Mouse (Mus musculus): Measurements from ENCODE around the gene Agbl4.

Agbl4 gene

GRCm38 (mm10) chr4:111664146-111664545 is 1266.7 kb downstream of the Agbl4 start:
- peak; percentile 21 to 36 for DNase-seq (ENCODE audit: low spot score in 2 of 2)

DNA sequence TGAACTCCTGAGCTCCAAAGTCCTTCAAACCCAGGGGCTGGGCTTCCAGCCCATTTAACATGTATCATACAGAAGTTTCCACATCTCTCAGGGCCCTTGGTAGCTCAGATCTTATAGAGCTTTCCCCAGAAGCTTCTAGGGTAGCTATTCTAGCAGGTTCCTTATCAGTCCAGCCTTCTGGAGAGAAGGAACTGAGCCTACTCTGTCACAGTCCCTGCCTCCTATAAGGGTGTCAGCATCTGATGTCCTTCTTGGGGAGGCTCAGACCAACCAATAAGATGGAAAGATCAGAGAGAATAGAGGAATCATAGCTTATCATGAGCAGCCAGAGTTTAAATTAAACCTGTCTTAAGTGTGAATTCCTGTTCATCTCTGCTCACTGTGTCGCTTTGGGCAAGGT is 1269.3 kb downstream of the Agbl4 start:
- no peak for DNase-seq (ENCODE audit: low spot score in 2 of 2)

- no peak for DNase-seq (ENCODE audit: low spot score in 2 of 2)
Measured at GRCm38 (mm10) chr4:111669369-111669768, 1271.9 kb downstream of the Agbl4 start.

DNA sequence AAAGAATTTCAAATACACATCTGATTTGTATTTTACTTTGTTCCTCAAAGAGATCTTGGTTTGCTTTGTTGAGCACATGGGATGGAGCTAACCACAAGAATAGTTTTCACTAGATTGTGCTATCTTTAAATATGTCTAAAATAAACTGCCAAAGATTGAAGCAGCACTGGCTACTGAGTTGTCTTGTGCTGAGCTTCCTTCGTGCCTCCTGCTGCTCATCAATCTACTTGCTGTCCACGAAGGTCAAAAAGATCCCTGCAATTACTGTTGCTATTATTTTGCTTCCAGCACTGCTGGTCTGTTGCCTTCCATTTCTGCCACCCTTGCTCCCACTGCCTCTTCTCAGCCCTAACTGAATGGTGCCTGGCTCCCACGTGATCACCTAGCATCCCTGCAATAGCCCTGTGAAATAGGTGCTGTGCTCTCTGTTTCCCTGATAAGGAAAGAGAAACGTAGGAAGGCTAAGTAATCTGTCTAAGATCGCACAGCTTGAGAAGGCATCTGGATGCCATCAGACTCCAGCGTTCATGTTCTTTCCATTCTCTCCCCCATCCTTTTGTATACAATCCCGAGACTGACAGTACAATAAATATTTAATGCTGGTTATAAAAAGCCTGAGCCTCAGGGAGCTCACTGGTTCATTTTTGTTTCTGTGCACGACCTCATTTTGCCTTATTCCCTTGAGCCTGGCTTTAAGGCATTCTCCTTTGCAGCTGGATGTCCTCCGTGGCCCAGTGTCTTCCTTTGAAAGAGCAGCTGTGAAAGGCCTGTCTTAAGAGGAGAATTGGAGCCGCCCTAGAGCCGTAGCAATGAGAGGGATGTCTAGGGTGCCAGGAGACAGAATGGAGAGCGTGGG is 1273.3 kb downstream of the Agbl4 start:
- no peak for DNase-seq (ENCODE audit: low spot score in 2 of 2)

- DNase-seq (ENCODE audit: low spot score in 2 of 2) = no peak
Measured at GRCm38 (mm10) chr4:111671440-111671839, 1274.0 kb downstream of the Agbl4 start.

DNA sequence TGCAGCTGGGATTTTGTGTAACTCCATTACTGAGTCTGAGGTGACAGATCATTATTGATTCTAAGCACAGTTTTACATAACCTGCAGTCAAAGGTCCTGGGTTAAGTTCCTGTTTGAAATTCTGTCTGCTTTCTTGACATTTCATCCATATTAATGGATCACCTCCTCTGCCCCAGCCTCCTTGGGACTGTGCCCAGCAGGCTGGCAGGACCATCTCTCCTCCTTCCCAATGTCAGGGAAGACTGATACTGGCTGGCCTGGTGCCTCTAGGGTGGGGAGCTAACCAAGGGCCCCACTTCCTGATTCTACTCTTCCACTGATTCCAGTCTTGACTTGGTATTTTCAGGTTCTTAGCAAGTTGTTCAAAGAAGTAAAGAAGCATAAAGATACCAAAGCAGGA is 1276.4 kb downstream of the Agbl4 start:
- DNase-seq (ENCODE audit: low spot score in 2 of 2) = no peak

- no peak for DNase-seq (ENCODE audit: low spot score in 2 of 2)
Measured at GRCm38 (mm10) chr4:111681926-111682325, 1284.5 kb downstream of the Agbl4 start.

- no peak for DNase-seq (ENCODE audit: low spot score in 2 of 2)
Measured at GRCm38 (mm10) chr4:111682793-111683192, 1285.3 kb downstream of the Agbl4 start.

DNA sequence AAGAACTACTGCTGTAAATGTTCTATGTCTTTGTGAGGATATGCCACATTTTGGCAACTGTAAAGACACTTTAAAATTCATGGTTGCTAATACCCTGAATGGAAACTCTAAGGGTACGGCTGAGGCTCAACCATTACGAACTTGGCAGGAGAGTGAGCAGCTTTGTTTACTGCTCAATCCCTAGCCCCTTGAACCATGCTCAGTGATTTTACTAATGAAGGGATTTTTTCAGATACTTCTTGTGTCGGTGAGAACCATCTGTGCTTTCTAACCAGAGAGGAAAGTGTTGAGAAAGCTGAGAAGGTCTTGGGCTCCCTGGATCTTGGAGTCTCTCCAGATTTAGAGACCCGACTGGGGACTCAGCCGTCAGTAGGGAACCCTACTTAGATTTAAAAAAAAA is 1286.4 kb downstream of the Agbl4 start:
- DNase-seq (ENCODE audit: low spot score in 2 of 2) = no peak

DNA sequence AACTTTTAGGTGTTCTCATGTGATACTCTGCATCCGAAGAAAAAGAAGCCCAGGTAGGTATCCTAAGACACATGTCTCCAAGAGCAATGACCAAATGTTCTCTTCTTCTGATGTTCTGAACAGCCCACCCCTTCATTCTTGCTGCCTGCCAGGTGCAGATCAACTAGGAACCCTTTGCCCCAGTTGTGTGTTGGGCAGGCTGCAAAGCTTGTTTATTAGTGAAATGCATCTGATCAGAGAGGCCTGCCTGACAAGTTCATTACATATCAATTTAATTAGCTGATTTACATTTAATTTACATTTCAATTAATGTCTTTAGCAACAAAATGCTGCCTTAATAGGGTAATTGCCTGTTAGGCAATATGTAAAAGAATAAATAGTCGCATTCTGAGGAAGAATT is 1288.5 kb downstream of the Agbl4 start:
- no peak for DNase-seq (ENCODE audit: low spot score in 2 of 2)

GRCm38 (mm10) chr4:111686951-111687350 is 1289.5 kb downstream of the Agbl4 start:
- DNase-seq (ENCODE audit: low spot score in 2 of 2) = peak; percentile 15 to 45

DNA sequence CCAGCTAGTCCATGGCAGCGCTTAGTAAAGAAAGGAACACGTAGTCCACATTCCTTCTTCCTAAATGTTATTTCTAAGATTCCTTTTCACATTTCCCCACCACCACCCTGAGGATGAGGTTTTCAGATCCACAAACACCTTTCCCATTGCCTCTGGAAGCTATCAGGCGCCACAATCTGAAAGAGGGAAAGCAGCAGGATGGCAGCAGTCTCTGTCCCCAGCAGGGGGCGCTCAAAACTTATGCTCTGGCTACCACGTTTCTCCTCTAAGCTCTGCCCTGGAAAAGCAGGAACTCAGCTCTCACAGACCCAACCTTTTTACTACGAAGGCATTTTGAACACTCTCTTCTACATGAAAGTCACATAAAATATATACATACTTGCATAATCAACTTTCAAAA is 1290.2 kb downstream of the Agbl4 start:
- peak; percentile 83 to 88 for DNase-seq (ENCODE audit: low spot score in 2 of 2)

GRCm38 (mm10) chr4:111691057-111691543 is 1293.6 kb downstream of the Agbl4 start:
- no peak for DNase-seq (ENCODE audit: low spot score in 2 of 2)

DNA sequence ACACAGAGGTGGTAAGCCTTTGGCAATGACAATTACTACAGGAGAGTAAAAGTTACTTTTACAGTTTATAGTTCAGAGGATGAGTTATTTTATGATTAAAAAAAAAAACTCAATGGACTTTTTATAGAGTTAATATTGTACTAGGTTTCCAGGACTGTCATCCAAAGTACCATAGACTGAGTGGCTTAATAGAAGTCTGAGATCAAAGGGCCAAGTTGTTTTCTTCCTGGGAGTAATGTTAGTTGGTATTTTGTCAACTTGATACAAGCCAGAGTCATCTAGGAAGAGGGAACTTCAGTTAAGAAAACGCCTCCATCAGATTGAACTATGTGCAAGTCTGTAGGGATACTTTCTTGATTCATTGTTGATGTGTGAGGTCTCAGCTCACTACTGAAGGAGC is 1303.9 kb downstream of the Agbl4 start:
- DNase-seq (ENCODE audit: low spot score in 2 of 2) = no peak

- DNase-seq (ENCODE audit: low spot score in 2 of 2) = no peak
Measured at GRCm38 (mm10) chr4:111704126-111704525, 1306.7 kb downstream of the Agbl4 start.

- DNase-seq (ENCODE audit: low spot score in 2 of 2) = no peak
Measured at GRCm38 (mm10) chr4:111704975-111705374, 1307.5 kb downstream of the Agbl4 start.
